Mouse (Mus musculus) left cerebral cortex, adult 8-10 months (tissue): Measurements from ENCODE around the gene Dtx3l. TPM values are rescaled to one million over a fixed set of nuclear protein-coding genes. Genes with fewer than 3 reads are reported as not detected.

Experiments used
- DNase-seq, 2 experiments: peaks; one replicate each; pipeline ENCODE4 v3.0.0; 2022; ENCODE audit warnings: low spot score in 2 of 2
- total RNA-seq, 4 experiments: library from RNA; stranded (reverse); gene quantifications; 2 replicates each; pipeline ENCODE4 v1.2.4; 2022

Dtx3l gene
- total RNA-seq, 4 experiments from 2014 or later: 4.7 to 5.7 (median 5.2) TPM

DNA sequence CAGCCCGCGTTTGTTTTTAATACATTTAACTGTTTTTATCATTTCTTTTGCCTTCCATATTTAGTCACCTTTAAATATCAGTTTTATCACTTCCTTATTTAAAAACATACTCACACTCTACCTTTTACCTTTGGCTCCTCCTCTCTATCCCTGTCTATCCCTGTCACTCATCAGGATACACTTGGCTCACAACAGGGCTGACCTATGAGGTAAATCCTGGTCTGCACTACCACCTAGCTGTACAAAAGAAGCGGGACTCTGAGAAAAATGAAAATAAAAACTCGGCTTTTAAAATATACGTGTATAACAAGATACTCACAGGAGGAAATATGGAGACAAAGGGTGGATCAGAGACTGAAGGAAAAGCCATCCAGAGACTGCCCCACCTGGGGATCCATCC is 50.0 kb downstream of the Dtx3l start:
- DNase-seq: no peak

DNA sequence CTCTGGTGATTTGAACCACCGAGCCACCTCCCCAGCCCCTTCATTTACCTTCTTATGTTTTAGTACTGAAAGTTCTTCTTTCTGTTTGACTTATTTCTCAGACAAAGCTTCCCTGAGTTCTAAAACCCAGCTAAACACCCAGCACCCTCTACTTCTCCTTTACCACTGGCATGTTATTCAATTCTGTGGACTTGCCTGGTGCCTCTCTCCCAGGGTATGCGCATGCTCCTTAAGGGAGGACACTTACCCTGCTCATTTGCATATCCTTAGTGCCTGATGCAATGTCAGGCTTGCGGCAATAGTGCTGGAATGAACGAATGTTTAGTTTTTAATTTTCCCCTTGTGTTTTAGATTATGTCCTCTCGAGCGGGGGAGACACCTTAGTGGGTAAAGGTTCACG is 50.8 kb downstream of the Dtx3l start:
- no peak for DNase-seq

Other genes starting within 250 kb of the Dtx3l start
- 10 to 100 TPM; 65.2 to 71.3 (median 70.6) TPM for gene Dirc2, start 169.8 kb downstream of the Dtx3l start, total RNA-seq
- gene Hspbap1, start 168.8 kb downstream of the Dtx3l start, total RNA-seq: 1 to 10 TPM; 6.4 to 7.5 (median 6.9) TPM
- gene Parp14, start 67.6 kb downstream of the Dtx3l start, total RNA-seq: 1 to 10 TPM; 1.5 to 3.2 (median 2.4) TPM
- gene Parp9, start 681 bp downstream of the Dtx3l start, total RNA-seq: 1 to 10 TPM; 2.9 to 4.9 (median 3.9) TPM
- 100 to 1,000 TPM; 128 to 143 (median 130) TPM for gene Kpna1, start 39.6 kb upstream of the Dtx3l start, total RNA-seq
- gene Wdr5b, start 102.0 kb upstream of the Dtx3l start, total RNA-seq: 1 to 10 TPM; 4.4 to 5.3 (median 5.1) TPM
- gene Fam162a, start 132.4 kb upstream of the Dtx3l start, total RNA-seq: 10 to 100 TPM; 51.3 to 65.8 (median 62.1) TPM
- 10 to 100 TPM; 15.4 to 22.0 (median 19.1) TPM for gene Ccdc58, start 132.5 kb upstream of the Dtx3l start, total RNA-seq
- not detected for gene Csta1, start 192.1 kb upstream of the Dtx3l start, total RNA-seq
- gene Stfa2l1, start 217.7 kb upstream of the Dtx3l start, total RNA-seq: not detected
- gene Gm5483, start 245.1 kb upstream of the Dtx3l start, total RNA-seq: not detected